15 mouse cellular contexts compared by ENCODE assay signal in the genomic region with DNA sequence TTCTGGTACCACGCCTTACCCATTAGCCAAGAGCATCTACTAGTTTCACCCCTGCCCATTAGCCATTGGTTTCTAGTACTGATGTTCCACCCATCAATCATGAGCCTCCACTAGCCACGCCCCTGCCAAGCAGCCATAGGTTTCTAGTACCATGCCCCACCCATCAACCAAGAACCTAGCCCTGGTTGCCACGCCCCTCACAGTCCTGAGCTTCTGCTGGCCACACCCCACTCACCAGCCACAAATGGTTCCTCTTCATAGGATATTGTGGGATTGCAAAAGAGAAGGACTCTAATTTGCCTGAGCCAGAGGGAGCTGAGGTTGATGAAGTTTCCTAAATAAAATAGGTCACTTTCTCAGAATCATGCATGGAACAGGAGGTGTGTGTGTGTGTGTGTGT. TPM values are rescaled to one million over a fixed set of nuclear protein-coding genes. Genes with fewer than 3 reads are reported as not detected.
DNase-seq lines count a peak whose midpoint lies in the region; ATAC-seq lines count a peak whose summit lies in the region.
"Had no signal": no experiment of that assay in that cellular context is flagged by ENCODE, and none has a peak within 500 bp of the region (broad histone marks: within the 10 kb centered on the region; RNA-seq: fewer than 3 reads in every experiment).

No protein-coding gene starts in this region.

- peak; percentile 59 to 80 for DNase-seq in left cerebral cortex, postnatal 14 days (ENCODE audit: low spot score in 2 of 2)
- no peak for DNase-seq in left cerebral cortex, adult 8-10 months (ENCODE audit: low spot score in 2 of 2)
- peak; percentile 56 for DNase-seq in MEL-GATA-1-ER (ENCODE audit: extremely low read depth, low read depth)
- no peak for DNase-seq in adrenal gland, adult 18-20 months (ENCODE audit: low spot score in 2 of 2)
- DNase-seq: adrenal gland, postnatal 10 days; forebrain, postnatal 0 days; heart, adult 2 months; kidney, adult 8-10 months; layer of hippocampus, postnatal 36 days had no signal

- intact Hi-C loops in left cerebral cortex, postnatal 14 days (cut with DNase I), result no loop called here

- peak; percentile 80 for ATAC-seq in common myeloid progenitor, adult 5-6 weeks (replicated peaks; ENCODE audit: low read depth, poor library complexity, severe bottlenecking)
- ATAC-seq in megakaryocyte progenitor cell, adult 5-6 weeks (replicated peaks; ENCODE audit: poor library complexity), result peak; percentile 93
- ATAC-seq in activated CD4-positive, CD25-positive, alpha-beta regulatory T cell, adult 4 months, result no peak
- ATAC-seq: forebrain, postnatal 0 days; midbrain, embryonic 16.5 days had no signal

RNA-seq across cellular contexts. Expression of a gene that starts 14.2 kb away (rescaled TPM):
- total RNA-seq in left cerebral cortex, postnatal 14 days (2021), result 10 to 100 TPM; 37.9 to 40.2 TPM
- 10 to 100 TPM; 42.6 to 48.9 (median 46.4) TPM for total RNA-seq in left cerebral cortex, adult 8-10 months (2022)
- total RNA-seq in common myeloid progenitor, adult 5-6 weeks (2017), result not detected in 2 replicates
- total RNA-seq in megakaryocyte progenitor cell, adult 5-6 weeks (2015), result 0.34 TPM in 1 of 2 replicates, not detected in the other
- total RNA-seq in megakaryocyte progenitor cell, adult 5-6 weeks (2017), result not detected in 2 replicates
- 10 to 100 TPM; 11.0 to 17.9 TPM for polyA plus RNA-seq in activated CD4-positive, CD25-positive, alpha-beta regulatory T cell, adult 4 months (2017; shearing (Covaris generic))
- 10 to 100 TPM; 12.1 to 14.3 TPM for total RNA-seq in adrenal gland, adult 18-20 months (2021)

RNA-seq across cellular contexts. Expression of a gene that starts 31.1 kb away (rescaled TPM):
- 100 to 1,000 TPM; 343 to 360 TPM for total RNA-seq in left cerebral cortex, postnatal 14 days (2021)
- 100 to 1,000 TPM; 210 to 222 (median 213) TPM for total RNA-seq in left cerebral cortex, adult 8-10 months (2022)
- 0.09 TPM in 1 of 2 replicates, not detected in the other for total RNA-seq in common myeloid progenitor, adult 5-6 weeks (2017)
- not detected in 2 replicates for total RNA-seq in megakaryocyte progenitor cell, adult 5-6 weeks (2015)
- not detected in 2 replicates for total RNA-seq in megakaryocyte progenitor cell, adult 5-6 weeks (2017)
- polyA plus RNA-seq in activated CD4-positive, CD25-positive, alpha-beta regulatory T cell, adult 4 months (2017; shearing (Covaris generic)), result not detected
- total RNA-seq in adrenal gland, adult 18-20 months (2021), result 1 to 10 TPM; 2.0 to 2.5 TPM
- total RNA-seq: hematopoietic stem cell, adult 5-6 weeks had no signal
- polyA plus RNA-seq: liver, embryonic 15.5 days had no signal

RNA-seq across cellular contexts. Expression of a gene that starts 41.0 kb away (rescaled TPM):
- 10 to 100 TPM; 41.7 to 47.5 TPM for total RNA-seq in left cerebral cortex, postnatal 14 days (2021)
- 10 to 100 TPM; 41.8 to 46.6 (median 42.4) TPM for total RNA-seq in left cerebral cortex, adult 8-10 months (2022)
- total RNA-seq in common myeloid progenitor, adult 5-6 weeks (2017), result 6.5 and 6.8 TPM in 2 replicates
- 8.1 and 10.7 TPM in 2 replicates for total RNA-seq in megakaryocyte progenitor cell, adult 5-6 weeks (2015)
- 8.3 and 10.6 TPM in 2 replicates for total RNA-seq in megakaryocyte progenitor cell, adult 5-6 weeks (2017)
- 10 to 100 TPM; 18.6 to 21.8 TPM for polyA plus RNA-seq in activated CD4-positive, CD25-positive, alpha-beta regulatory T cell, adult 4 months (2017; shearing (Covaris generic))
- total RNA-seq in adrenal gland, adult 18-20 months (2021), result 10 to 100 TPM; 19.6 to 20.7 TPM

Comparison
In these comparisons a context has a peak if more than half of its experiments do, and no peak if none do; other contexts are left out.
1. DNase-seq: peak in left cerebral cortex, postnatal 14 days (2 of 2) and MEL-GATA-1-ER (single experiment); none in left cerebral cortex, adult 8-10 months (0 of 2) and adrenal gland, adult 18-20 months (0 of 2).
2. RNA of a gene that starts 14.2 kb away (total RNA-seq): 42.6 to 48.9 TPM in left cerebral cortex, adult 8-10 months, 37.9 to 40.2 TPM in left cerebral cortex, postnatal 14 days and 12.1 to 14.3 TPM in adrenal gland, adult 18-20 months; not detected in common myeloid progenitor, adult 5-6 weeks and 0.34 TPM in megakaryocyte progenitor cell, adult 5-6 weeks; every median in the first group is over 4 times any median in the second.
3. RNA of a gene that starts 31.1 kb away (total RNA-seq): 343 to 360 TPM in left cerebral cortex, postnatal 14 days and 210 to 222 TPM in left cerebral cortex, adult 8-10 months; 2.0 to 2.5 TPM in adrenal gland, adult 18-20 months, 0.09 TPM in common myeloid progenitor, adult 5-6 weeks and not detected in megakaryocyte progenitor cell, adult 5-6 weeks; every median in the first group is over 10 times any median in the second.